Mouse (Mus musculus): ENCODE data around the gene Eml3. TPM values are rescaled to one million over a fixed set of nuclear protein-coding genes. Genes with fewer than 3 reads are reported as not detected.
"Not testable (repeated sequence)": the region's sequence is repeated elsewhere in the genome, so short reads cannot be mapped to it uniquely, and the experiment has no call there.

The Eml3 gene
- total and polyA plus RNA-seq, 2 experiments: 7.4 to 26.2 TPM

- Histone ChIP-seq H3K36me3 (ENCODE audit: control insufficient read depth, insufficient read depth, low read length) (peaks cover 3% of the 10 kb centered on the region; the same call in 1 of the 2 replicates), H3K4me1 (ENCODE audit: control insufficient read depth, insufficient read depth, low read length) (peaks cover 7% of the 10 kb centered on the region), H3K79me2 (ENCODE audit: control insufficient read depth, insufficient read depth, low read length) (peaks cover 3% of the 10 kb centered on the region; the same call in 1 of the 2 replicates), H3K9ac (ENCODE audit: low read depth, low read length) (peak overlapping the region; percentile 83), H3K4me3 (ENCODE audit: insufficient read depth, low read depth, low read length) (peak overlapping the region; percentile 82), H3K27me3 (ENCODE audit: control insufficient read depth, insufficient read depth, low read length) (no peaks in the 10 kb centered on the region), H3K27ac (replicated peaks; ENCODE audit: insufficient read depth, low read depth, low read length) (peak overlapping the region; percentile 72)
- DNase-seq (ENCODE audit: extremely low read depth, low read depth, low spot score): peak; percentile 27
- TF ChIP-seq POLR2A (IDR thresholded peaks at IDR 0.05; ENCODE audit: extremely low read depth, insufficient read depth, low read length): no peak
- TF ChIP-seq CTCF (IDR thresholded peaks at IDR 0.05; ENCODE audit: low read depth, low read length): no peak
- WGBS: 11% methylated on average over 19 of the region's 19 CpGs
Observed at GRCm38 (mm10) chr19:8887585-8888463, 41.5 kb upstream of the Eml3 start.

- Histone ChIP-seq H3K4me3 (ENCODE audit: insufficient read depth, low read depth, low read length) (peak within 1 kb of the TSS; percentile 82), H3K27me3 (ENCODE audit: control insufficient read depth, insufficient read depth, low read length) (no peaks in the 10 kb centered on the region), H3K4me1 (ENCODE audit: control insufficient read depth, insufficient read depth, low read length) (peaks cover 7% of the 10 kb centered on the region), H3K9ac (ENCODE audit: low read depth, low read length) (peak within 1 kb of the TSS; percentile 84), H3K27ac (replicated peaks; ENCODE audit: insufficient read depth, low read depth, low read length) (peak within 1 kb of the TSS; percentile 72), H3K79me2 (ENCODE audit: control insufficient read depth, insufficient read depth, low read length) (peaks cover 5% of the 10 kb centered on the region; the same call in 1 of the 2 replicates), H3K36me3 (ENCODE audit: control insufficient read depth, insufficient read depth, low read length) (peaks cover 3% of the 10 kb centered on the region; the same call in 1 of the 2 replicates)
- WGBS: under 1% methylated on average over 58 of the region's 58 CpGs
- peak; percentile 63; the same call in 1 of the 2 replicates for TF ChIP-seq POLR2A (IDR thresholded peaks at IDR 0.05; ENCODE audit: extremely low read depth, insufficient read depth, low read length)
- TF ChIP-seq CTCF (IDR thresholded peaks at IDR 0.05; ENCODE audit: low read depth, low read length): no peak
- DNase-seq (ENCODE audit: extremely low read depth, low read depth, low spot score): peak; percentile 88
Observed at GRCm38 (mm10) chr19:8888511-8889385, 40.6 kb upstream of the Eml3 start, which contains the start of the genes 1810009A15Rik and Gm49416. Gene 1810009A15Rik (plus strand): TSS chr19:8888853. Gene Gm49416 (plus strand): TSS chr19:8888926.

GRCm38 (mm10) chr19:8892829-8893766, 36.3 kb upstream of the Eml3 start, which contains the start of gene Ints5:
Gene Ints5 (plus strand): TSS chr19:8893005.
- Histone ChIP-seq H3K4me3 (ENCODE audit: insufficient read depth, low read depth, low read length) (peak within 1 kb of the TSS; percentile 63), H3K79me2 (ENCODE audit: control insufficient read depth, insufficient read depth, low read length) (peaks cover 12% of the 10 kb centered on the region; the same call in 1 of the 2 replicates), H3K36me3 (ENCODE audit: control insufficient read depth, insufficient read depth, low read length) (peaks cover 3% of the 10 kb centered on the region; the same call in 1 of the 2 replicates), H3K27me3 (ENCODE audit: control insufficient read depth, insufficient read depth, low read length) (no peaks in the 10 kb centered on the region), H3K9ac (ENCODE audit: low read depth, low read length) (peak within 1 kb of the TSS; percentile 87), H3K4me1 (ENCODE audit: control insufficient read depth, insufficient read depth, low read length) (peaks cover 10% of the 10 kb centered on the region; the same call in 1 of the 2 replicates), H3K27ac (replicated peaks; ENCODE audit: insufficient read depth, low read depth, low read length) (peak within 1 kb of the TSS; percentile 60)
- DNase-seq (ENCODE audit: extremely low read depth, low read depth, low spot score): peak; percentile 80
- WGBS: 2% methylated on average over 54 of the region's 54 CpGs
- TF ChIP-seq POLR2A (IDR thresholded peaks at IDR 0.05; ENCODE audit: extremely low read depth, insufficient read depth, low read length) (peak; percentile 82), CTCF (IDR thresholded peaks at IDR 0.05; ENCODE audit: low read depth, low read length) (no peak)

GRCm38 (mm10) chr19:8895397-8895960, 33.9 kb upstream of the Eml3 start:
- no peaks in the 10 kb centered on the region for H3K27me3 ChIP-seq (ENCODE audit: control insufficient read depth, insufficient read depth, low read length)
- no peak for DNase-seq (ENCODE audit: extremely low read depth, low read depth, low spot score)
- 90% methylated on average over 9 of the region's 9 CpGs for WGBS
- H3K79me2 ChIP-seq (ENCODE audit: control insufficient read depth, insufficient read depth, low read length): peaks cover 16% of the 10 kb centered on the region; the same call in 1 of the 2 replicates
- H3K9ac ChIP-seq (ENCODE audit: low read depth, low read length): no peak overlapping the region
- H3K4me1 ChIP-seq (ENCODE audit: control insufficient read depth, insufficient read depth, low read length): peaks cover 10% of the 10 kb centered on the region
- no peak overlapping the region for H3K27ac ChIP-seq (replicated peaks; ENCODE audit: insufficient read depth, low read depth, low read length)
- TF ChIP-seq POLR2A (IDR thresholded peaks at IDR 0.05; ENCODE audit: extremely low read depth, insufficient read depth, low read length): no peak
- peaks cover under 1% of the 10 kb centered on the region; the same call in 1 of the 2 replicates for H3K36me3 ChIP-seq (ENCODE audit: control insufficient read depth, insufficient read depth, low read length)
- H3K4me3 ChIP-seq (ENCODE audit: insufficient read depth, low read depth, low read length): no peak overlapping the region

- Histone ChIP-seq H3K4me1 (ENCODE audit: control insufficient read depth, insufficient read depth, low read length) (peaks cover 12% of the 10 kb centered on the region), H3K79me2 (ENCODE audit: control insufficient read depth, insufficient read depth, low read length) (peaks cover 16% of the 10 kb centered on the region; the same call in 1 of the 2 replicates)
- not testable (repeated sequence) for H3K36me3 ChIP-seq (ENCODE audit: control insufficient read depth, insufficient read depth, low read length); H3K4me3 ChIP-seq (ENCODE audit: insufficient read depth, low read depth, low read length); DNase-seq (ENCODE audit: extremely low read depth, low read depth, low spot score); H3K27ac ChIP-seq (replicated peaks; ENCODE audit: insufficient read depth, low read depth, low read length); H3K9ac ChIP-seq (ENCODE audit: low read depth, low read length); H3K27me3 ChIP-seq (ENCODE audit: control insufficient read depth, insufficient read depth, low read length)
- 85% methylated on average over 5 of the region's 5 CpGs for WGBS
Observed at GRCm38 (mm10) chr19:8896231-8896630, 33.1 kb upstream of the Eml3 start.

- WGBS: 16% methylated on average over 21 of the region's 21 CpGs
Observed at GRCm38 (mm10) chr19:8897211-8897864, 32.0 kb upstream of the Eml3 start.

More at GRCm38 (mm10) chr19:8897211-8897864, 32.0 kb upstream of the Eml3 start:
- peak overlapping the region; percentile 71 for H3K4me3 ChIP-seq (ENCODE audit: insufficient read depth, low read depth, low read length)
- H3K36me3 ChIP-seq (ENCODE audit: control insufficient read depth, insufficient read depth, low read length); H3K27me3 ChIP-seq (ENCODE audit: control insufficient read depth, insufficient read depth, low read length): not testable (repeated sequence)
- peak; percentile 53 for DNase-seq (ENCODE audit: extremely low read depth, low read depth, low spot score)
- peak overlapping the region; percentile 43 for H3K9ac ChIP-seq (ENCODE audit: low read depth, low read length)
- H3K27ac ChIP-seq (replicated peaks; ENCODE audit: insufficient read depth, low read depth, low read length): peak overlapping the region; percentile 38
- H3K4me1 ChIP-seq (ENCODE audit: control insufficient read depth, insufficient read depth, low read length): peaks cover 12% of the 10 kb centered on the region
- peaks cover 16% of the 10 kb centered on the region; the same call in 1 of the 2 replicates for H3K79me2 ChIP-seq (ENCODE audit: control insufficient read depth, insufficient read depth, low read length)

Data from liver, adult 2 months (tissue).